Mouse (Mus musculus) spleen, adult 2 months (tissue): ENCODE measurements around the gene Soga3. TPM values are rescaled to one million over a fixed set of nuclear protein-coding genes. Genes with fewer than 3 reads are reported as not detected.

Source experiments
- DNase-seq, 2 experiments: peaks; one replicate each; pipeline versions ENCODE4 v3.0.0 to v3.0.0-alpha.2; 2012 to 2021; ENCODE audit warnings: low spot score in 2 of 2, low read depth in 1 of 2
- H3K27ac ChIP-seq: fragments of 200-500 bp; 2 replicates; pipeline ENCODE4 v1.5.1; 2012; ENCODE audit warnings: low read length, inconsistent platforms; ENCODE audit not compliant: insufficient read depth
- H3K27me3 ChIP-seq: fragments of 200-500 bp; 2 replicates; pipeline ENCODE4 v1.6.1; 2012; ENCODE audit warnings: mild to moderate bottlenecking, moderate library complexity, low read length, inconsistent platforms; ENCODE audit not compliant: control insufficient read depth, insufficient read depth
- H3K36me3 ChIP-seq: fragments of 200-500 bp; 2 replicates; pipeline ENCODE4 v1.6.1; 2012; ENCODE audit warnings: mild to moderate bottlenecking, low read length, inconsistent platforms; ENCODE audit not compliant: control insufficient read depth, insufficient read depth
- H3K4me1 ChIP-seq: fragments of 200-500 bp; 2 replicates; pipeline ENCODE4 v1.6.1; 2011; ENCODE audit warnings: inconsistent platforms; ENCODE audit not compliant: control insufficient read depth, insufficient read depth, insufficient read length
- H3K4me3 ChIP-seq: fragments of 200-500 bp; 2 replicates; pipeline ENCODE4 v1.5.1; 2011; ENCODE audit warnings: mild to moderate bottlenecking, inconsistent platforms; ENCODE audit not compliant: insufficient read depth, insufficient read length; ENCODE audit errors: extremely low read depth
- CTCF ChIP-seq: fragments of 200-500 bp; IDR thresholded peaks from 2 replicates; pipeline ENCODE4 v1.5.1; 2011; ENCODE audit warnings: mild to moderate bottlenecking, inconsistent platforms; ENCODE audit not compliant: insufficient read depth, insufficient read length, insufficient replicate concordance; ENCODE audit errors: extremely low read depth
- POLR2A ChIP-seq: fragments of 200-500 bp; IDR thresholded peaks from 2 replicates; pipeline ENCODE4 v1.6.1; 2011; ENCODE audit warnings: low read depth, low read length, inconsistent platforms
- WGBS: fragments of 180-500 bp; shearing (Covaris S2); methylation state at CpG from one replicate; pipeline ENCODE4 v1.1.7; 2018; 5-methylcytosine and 5-hydroxymethylcytosine counted together
- polyA plus RNA-seq: library from polyadenylated mRNA; depleted of rRNA; stranded (reverse); fragments of >200 nt; gene quantifications from 2 replicates; pipeline ENCODE4 v1.2.3, GENCODE M21; 2012; rRNA removed

Gene Soga3
- not detected in 2 replicates for polyA plus RNA-seq

GRCm38 (mm10) chr10:29143566-29144335, at the start of gene Soga3:
Gene Soga3 (plus strand): TSS chr10:29143839.
- no peaks in the 10 kb centered on the region; the same call in none of the 2 replicates for H3K4me1 ChIP-seq
- no peak for TF ChIP-seq POLR2A
- TF ChIP-seq CTCF = no peak
- H3K36me3 ChIP-seq = no peaks in the 10 kb centered on the region
- H3K4me3 ChIP-seq = no peak within 1 kb of the TSS
- peaks cover 15% of the 10 kb centered on the region for H3K27me3 ChIP-seq
- no peak for DNase-seq
- no peak within 1 kb of the TSS for H3K27ac ChIP-seq
- WGBS = 6% methylated on average over 34 of the region's 34 CpGs

GRCm38 (mm10) chr10:29106962-29107361, 36.7 kb upstream of the Soga3 start:
- DNase-seq = no peak
- no peak for TF ChIP-seq POLR2A
- no peak for TF ChIP-seq CTCF
- H3K4me1 ChIP-seq = no peaks in the 10 kb centered on the region
- H3K4me3 ChIP-seq = no peak overlapping the region
- no peaks in the 10 kb centered on the region for H3K27me3 ChIP-seq
- H3K36me3 ChIP-seq = no peaks in the 10 kb centered on the region
- H3K27ac ChIP-seq = no peak overlapping the region
- WGBS = 18% methylated on average over 4 of the region's 4 CpGs

- 33% methylated on average over 7 of the region's 7 CpGs for WGBS
- DNase-seq = no peak
- H3K4me3 ChIP-seq = no peak overlapping the region
- TF ChIP-seq POLR2A = no peak
- no peak for TF ChIP-seq CTCF
- H3K27me3 ChIP-seq = peaks cover 12% of the 10 kb centered on the region
- no peaks in the 10 kb centered on the region; the same call in none of the 2 replicates for H3K4me1 ChIP-seq
- H3K27ac ChIP-seq = no peak overlapping the region
- H3K36me3 ChIP-seq = no peaks in the 10 kb centered on the region
These were observed 1.0 kb upstream of the Soga3 start for GRCm38 (mm10) chr10:29142556-29143105.

DNA sequence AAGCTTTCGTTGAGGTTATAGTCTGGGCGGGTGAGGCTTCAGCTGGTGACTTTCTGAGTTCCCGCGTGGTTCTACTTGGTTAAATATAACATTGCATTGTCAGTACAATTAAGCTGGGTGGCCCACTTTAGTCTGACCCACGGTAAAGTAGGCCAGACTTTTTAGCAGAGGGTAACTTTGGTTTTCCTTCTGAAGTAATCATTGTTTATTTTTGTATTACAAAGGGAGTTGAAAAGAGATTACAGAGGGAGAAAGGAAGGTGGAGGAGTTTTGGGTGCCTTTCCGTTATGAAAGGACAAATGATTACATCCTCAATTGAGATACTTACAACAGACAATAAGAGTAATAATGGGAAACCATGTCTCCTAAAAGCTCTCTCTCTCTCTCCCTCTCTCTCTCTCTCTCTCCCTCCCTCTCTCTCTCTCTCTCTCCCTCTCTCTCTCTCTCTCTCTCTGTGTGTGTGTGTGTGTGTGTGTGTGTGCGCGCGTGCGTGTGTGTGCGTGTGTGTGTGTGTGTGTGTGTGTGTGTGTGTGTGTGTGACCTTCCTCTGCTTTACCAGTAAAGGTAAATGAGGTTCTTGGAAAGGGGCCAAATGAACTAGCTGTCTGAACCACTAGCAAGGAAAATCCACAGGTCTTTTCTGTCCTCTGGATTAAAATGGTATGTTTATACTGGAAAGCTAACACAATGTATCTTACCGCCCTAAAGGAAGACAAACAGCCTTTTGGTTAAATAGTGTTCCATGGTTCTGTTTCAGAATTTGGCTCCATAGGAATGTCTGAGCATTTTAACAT, 1.2 kb downstream of the Soga3 start:
- no peak overlapping the region for H3K27ac ChIP-seq
- DNase-seq = no peak
- H3K36me3 ChIP-seq = no peaks in the 10 kb centered on the region
- TF ChIP-seq CTCF = no peak
- TF ChIP-seq POLR2A = no peak
- H3K4me3 ChIP-seq = no peak overlapping the region
- no peaks in the 10 kb centered on the region; the same call in none of the 2 replicates for H3K4me1 ChIP-seq
- whole genome bisulfite sequencing = 51% methylated on average over 12 of the region's 12 CpGs
- peaks cover 15% of the 10 kb centered on the region for H3K27me3 ChIP-seq

GRCm38 (mm10) chr10:29146198-29146857, 2.7 kb downstream of the Soga3 start:
- 4% methylated on average over 22 of the region's 22 CpGs for WGBS
- TF ChIP-seq POLR2A (no peak), CTCF (no peak)
- peaks cover 15% of the 10 kb centered on the region for H3K27me3 ChIP-seq
- no peak for DNase-seq
- H3K4me1 ChIP-seq = no peaks in the 10 kb centered on the region; the same call in none of the 2 replicates
- H3K36me3 ChIP-seq = no peaks in the 10 kb centered on the region
- H3K27ac ChIP-seq = no peak overlapping the region
- H3K4me3 ChIP-seq = no peak overlapping the region; the same call in 1 of the 2 replicates

DNA sequence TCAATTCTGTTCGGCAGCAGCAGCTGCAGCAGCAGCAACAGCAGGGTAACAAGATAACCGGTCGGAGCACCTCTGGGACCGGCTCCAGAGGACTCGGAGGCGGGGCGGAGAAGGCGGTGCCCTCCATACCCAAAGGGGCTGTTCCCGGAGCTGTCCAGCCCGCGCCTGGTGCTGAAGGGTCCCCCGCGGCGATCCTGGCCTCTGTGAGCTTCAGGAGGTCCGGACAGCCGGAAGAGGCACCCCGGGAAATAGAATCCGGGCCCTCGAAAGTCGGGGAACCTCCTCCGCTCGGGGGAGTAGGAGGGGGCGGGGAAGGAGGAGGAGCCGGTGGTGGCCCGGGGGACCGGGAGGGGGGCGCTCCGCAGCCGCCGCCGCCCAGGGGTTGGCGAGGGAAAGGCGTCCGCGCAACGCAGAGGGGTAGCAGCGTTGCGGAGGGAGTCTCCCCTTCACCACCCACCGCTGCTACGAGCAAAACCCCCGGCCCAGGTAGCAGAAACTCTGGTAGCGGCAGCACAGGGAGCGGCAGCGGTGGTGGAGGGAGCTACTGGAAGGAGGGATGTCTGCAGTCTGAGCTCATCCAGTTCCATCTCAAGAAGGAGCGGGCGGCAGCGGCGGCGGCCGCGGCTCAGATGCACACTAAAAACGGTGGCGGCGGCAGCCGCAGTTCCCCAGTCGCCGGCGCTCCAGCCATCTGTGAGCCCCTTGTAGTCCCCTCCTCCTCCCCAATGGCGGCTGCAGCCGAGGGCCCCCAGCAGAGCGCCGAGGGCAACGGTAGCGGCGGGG, 3.4 kb downstream of the Soga3 start:
- Histone ChIP-seq H3K27me3 (peaks cover 15% of the 10 kb centered on the region), H3K27ac (no peak overlapping the region), H3K36me3 (no peaks in the 10 kb centered on the region), H3K4me1 (no peaks in the 10 kb centered on the region; the same call in none of the 2 replicates), H3K4me3 (no peak overlapping the region; the same call in 1 of the 2 replicates)
- 4% methylated on average over 60 of the region's 65 CpGs for WGBS
- DNase-seq = no peak
- TF ChIP-seq POLR2A (no peak), CTCF (no peak)
